Mouse (Mus musculus): ENCODE results near the gene Grm7. TPM values are rescaled to one million over a fixed set of nuclear protein-coding genes. Genes with fewer than 3 reads are reported as not detected.

Grm7 gene
- polyA plus RNA-seq, 2 experiments from 2014 or later = not detected

- ATAC-seq = no peak
Measured at GRCm38 (mm10) chr6:111571471-111572088, 926.2 kb downstream of the Grm7 start.

GRCm38 (mm10) chr6:111584851-111585250 lies 939.5 kb downstream of the Grm7 start:
- ATAC-seq = no peak

GRCm38 (mm10) chr6:111587572-111587971 lies 942.2 kb downstream of the Grm7 start:
- no peak for ATAC-seq

DNA sequence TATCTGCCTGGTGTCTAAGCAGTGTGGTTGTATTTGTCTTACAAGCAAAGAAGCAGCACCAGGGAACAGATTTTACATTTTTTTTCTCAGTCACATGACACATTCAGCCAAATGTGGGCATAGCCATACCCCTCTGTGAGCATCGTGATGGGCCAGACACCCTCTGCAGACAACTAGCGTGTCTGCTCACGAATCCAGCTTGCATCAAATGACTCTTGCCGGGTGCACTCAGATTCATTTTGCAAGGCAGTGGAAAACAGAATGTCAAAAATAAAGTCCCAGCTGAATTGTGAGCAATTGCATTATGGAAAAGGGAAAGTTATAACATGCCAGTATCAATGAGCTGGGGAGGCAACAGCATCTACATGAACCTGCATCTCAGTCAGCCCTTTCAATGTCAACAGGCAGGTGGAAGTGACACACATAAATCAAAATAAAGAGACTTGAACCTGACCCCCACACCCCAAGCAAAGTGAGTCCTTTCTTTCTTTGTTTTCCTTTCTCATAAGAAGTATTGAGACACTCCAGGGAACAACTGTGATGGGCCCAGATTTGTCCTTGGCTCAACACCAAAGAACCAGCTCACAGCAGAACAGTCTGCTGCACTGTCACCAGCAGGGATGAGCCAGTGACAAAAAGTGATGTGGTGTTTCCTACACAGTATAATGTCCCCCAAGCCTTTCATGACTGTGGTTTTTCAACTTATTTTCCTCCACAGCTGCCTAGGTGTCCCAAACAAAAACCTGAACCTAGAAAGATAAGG lies 956.7 kb downstream of the Grm7 start:
- no peak for ATAC-seq

DNA sequence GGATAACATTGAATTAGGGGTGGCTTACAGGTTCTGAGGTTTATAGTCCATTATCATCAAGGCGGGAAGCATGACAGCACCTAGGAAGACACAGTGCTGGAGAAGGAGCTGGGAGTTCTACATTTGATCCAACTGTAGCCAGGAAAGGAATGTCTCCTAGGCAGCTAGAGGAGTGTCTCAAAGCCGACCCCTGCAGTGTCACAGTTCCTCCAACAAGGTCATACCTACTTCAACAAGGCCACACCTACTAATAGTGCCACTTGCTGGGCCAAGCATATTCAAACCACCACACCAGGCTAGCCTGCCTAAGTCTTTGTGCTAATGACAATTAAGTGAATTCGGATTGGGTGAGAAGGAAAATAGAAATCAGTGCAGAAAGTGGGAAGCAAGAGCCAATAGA lies 965.0 kb downstream of the Grm7 start:
- no peak for ATAC-seq

GRCm38 (mm10) chr6:111613834-111614233 lies 968.5 kb downstream of the Grm7 start:
- ATAC-seq = no peak
